Mouse (Mus musculus) forebrain, embryonic 12.5 days (tissue): ENCODE data around the gene Chd2. TPM values are rescaled to one million over a fixed set of nuclear protein-coding genes. Genes with fewer than 3 reads are reported as not detected.
A peak's percentile ranks its signal among the peaks of the same experiment; 100 is the strongest.

ENCODE experiments used
- ATAC-seq: fragments of 200-750 bp; cut with Nextera tagmentation; 2 replicates; pipeline ENCODE4 v1.8.0; 2017; ENCODE audit warnings: moderate TSS enrichment; ENCODE audit not compliant: low FRiP score
- H3K27ac ChIP-seq: fragments of 300-500 bp; sonication (generic); 2 replicates; pipeline ENCODE4 v1.5.1; 2016; ENCODE audit warnings: mild to moderate bottlenecking
- H3K27me3 ChIP-seq: fragments of 300-500 bp; sonication (generic); 2 replicates; pipeline ENCODE4 v1.6.1; 2016; ENCODE audit warnings: mild to moderate bottlenecking
- H3K36me3 ChIP-seq: fragments of 300-500 bp; sonication (generic); replicated peaks from 2 replicates; pipeline ENCODE4 v1.6.1; 2016; ENCODE audit warnings: mild to moderate bottlenecking
- H3K4me1 ChIP-seq: fragments of 300-500 bp; sonication (generic); 2 replicates; pipeline ENCODE4 v1.6.1; 2016
- H3K4me2 ChIP-seq: fragments of 300-500 bp; sonication (generic); 2 replicates; pipeline ENCODE4 v1.6.1; 2016; ENCODE audit warnings: mild to moderate bottlenecking, moderate library complexity
- H3K4me3 ChIP-seq: fragments of 300-500 bp; sonication (generic); replicated peaks from 2 replicates; pipeline ENCODE4 v1.5.1; 2016; ENCODE audit warnings: mild to moderate bottlenecking
- H3K9ac ChIP-seq: fragments of 300-500 bp; sonication (generic); 2 replicates; pipeline ENCODE4 v1.6.1; 2016; ENCODE audit warnings: mild to moderate bottlenecking
- H3K9me3 ChIP-seq: fragments of 300-500 bp; sonication (generic); 2 replicates; pipeline ENCODE4 v1.6.1; 2016
- WGBS: fragments of 180-500 bp; shearing (Covaris S2); methylation state at CpG from one replicate; pipeline ENCODE4 v1.1.7; 2016; 5-methylcytosine and 5-hydroxymethylcytosine counted together
- polyA plus RNA-seq: library from polyadenylated mRNA; unstranded; fragments of >200 nt; fragmentation: Nextera tagmentation; extraction: Ambion mirVana; gene quantifications from 2 replicates; pipeline ENCODE4 v1.2.1, GENCODE M21; 2016

Gene Chd2
- polyA plus RNA-seq, 1 experiment from 2014 or later, result 78.8 TPM

DNA sequence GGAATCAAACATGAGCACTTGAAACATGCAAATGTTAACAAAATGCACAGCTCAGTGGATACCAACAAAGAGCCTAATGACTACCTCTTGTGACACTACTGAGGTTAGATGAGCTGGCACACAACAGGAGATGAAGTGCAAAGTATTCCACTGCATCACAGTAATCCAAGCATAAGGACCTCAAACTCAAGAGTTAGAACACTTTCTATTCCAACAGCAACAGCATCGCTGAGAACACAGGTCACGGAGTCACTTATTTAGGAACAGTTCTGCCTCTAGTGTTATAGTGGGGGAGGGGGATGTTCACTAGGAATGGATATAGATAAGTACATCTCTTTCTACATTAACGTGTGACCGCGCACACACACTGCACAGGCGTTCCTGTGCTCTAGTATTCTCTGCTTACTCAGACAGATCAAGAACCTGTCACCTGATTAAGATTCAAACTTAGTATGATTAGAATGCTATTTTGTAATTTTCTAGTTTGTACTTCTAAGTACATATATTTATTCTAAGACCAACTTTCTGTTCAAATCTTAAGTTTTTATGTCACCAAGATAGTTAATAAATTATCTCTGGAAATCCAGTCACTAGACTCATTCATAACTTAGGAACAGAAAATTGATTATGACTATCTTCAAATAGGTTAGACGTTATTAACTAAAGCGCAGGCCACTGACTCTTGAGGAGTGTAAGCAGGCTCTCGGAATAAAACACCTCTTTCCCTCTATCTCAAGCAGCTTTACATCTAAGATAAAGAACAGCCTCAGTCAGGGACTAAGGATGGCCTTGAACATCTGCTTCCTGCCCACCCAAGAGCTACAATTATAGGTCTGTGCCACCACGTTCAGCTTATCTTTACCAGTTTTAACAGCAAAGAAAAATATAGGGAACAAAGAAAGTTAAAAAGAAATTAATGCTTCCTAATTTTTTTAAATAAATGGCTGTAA lies 5.2 kb upstream of the Chd2 start:
- Histone ChIP-seq H3K27ac (peak overlapping the region; percentile 36; the same call in 1 of the 2 replicates), H3K9ac (no peak overlapping the region), H3K4me2 (peak overlapping the region; percentile 3; the same call in 1 of the 2 replicates), H3K9me3 (no peaks in the 10 kb centered on the region), H3K36me3 (peaks cover 44% of the 10 kb centered on the region), H3K27me3 (no peaks in the 10 kb centered on the region), H3K4me3 (no peak overlapping the region), H3K4me1 (peaks cover 18% of the 10 kb centered on the region)
- WGBS, result 81% methylated on average over 10 of the region's 10 CpGs
- no peak for ATAC-seq

DNA sequence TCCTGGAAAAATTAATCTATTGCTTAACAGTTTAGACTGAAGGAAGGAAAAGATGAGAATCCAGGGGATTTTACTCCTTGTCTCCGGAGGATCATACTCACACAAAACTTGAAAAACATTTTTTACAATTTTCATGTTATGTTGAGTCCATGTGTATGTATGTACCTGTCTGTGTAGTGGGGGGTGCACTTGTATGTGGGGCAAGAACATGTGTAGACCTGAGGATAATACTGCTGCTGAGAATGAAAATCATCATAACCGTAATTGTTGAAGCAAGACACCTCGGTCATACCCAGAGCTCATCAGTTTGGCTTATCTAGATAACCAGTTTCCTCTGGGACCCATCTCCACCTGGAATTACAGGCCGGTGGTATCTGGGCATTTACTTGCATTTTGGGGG lies 3.4 kb upstream of the Chd2 start:
- 93% methylated on average over 4 of the region's 4 CpGs for WGBS
- Histone ChIP-seq H3K4me1 (peaks cover 18% of the 10 kb centered on the region), H3K9me3 (no peaks in the 10 kb centered on the region), H3K27me3 (no peaks in the 10 kb centered on the region), H3K4me2 (no peak overlapping the region), H3K4me3 (no peak overlapping the region), H3K36me3 (peaks cover 37% of the 10 kb centered on the region), H3K9ac (no peak overlapping the region), H3K27ac (no peak overlapping the region)
- ATAC-seq, result no peak

DNA sequence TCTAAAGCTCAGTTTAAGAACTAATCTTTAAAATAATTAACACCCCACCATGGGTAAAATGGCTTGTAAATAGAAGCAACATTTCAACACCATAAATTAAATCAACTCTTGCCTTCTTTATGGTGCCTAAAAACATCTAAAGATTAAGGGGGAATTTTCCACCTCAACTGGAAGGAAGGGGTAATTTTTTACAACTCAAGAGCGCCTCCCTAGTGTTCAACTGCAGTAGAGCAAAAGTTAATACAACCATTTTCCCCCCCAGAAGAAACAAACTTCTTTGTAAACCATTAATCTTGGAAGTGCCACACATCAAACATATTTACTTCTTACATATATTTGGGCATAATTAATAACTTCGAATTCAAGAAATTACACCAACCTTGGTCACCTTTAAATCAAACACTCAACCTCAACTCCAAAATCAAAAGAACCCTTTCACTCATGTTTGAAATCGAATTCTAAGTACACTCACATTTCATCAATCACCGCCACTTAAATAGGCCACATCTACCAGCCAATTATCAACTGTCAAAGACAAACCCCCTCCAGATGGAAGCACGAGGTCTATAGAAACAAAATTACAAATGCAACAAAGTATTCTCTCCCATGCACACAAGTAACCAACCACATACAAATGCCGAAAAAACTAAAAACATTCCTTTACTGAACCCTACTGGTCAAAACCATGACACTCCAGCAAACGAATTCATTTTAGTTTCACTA lies 662 bp upstream of the Chd2 start:
- Histone ChIP-seq H3K27me3 (no peaks in the 10 kb centered on the region), H3K9me3 (no peaks in the 10 kb centered on the region), H3K27ac (peak overlapping the region; percentile 70), H3K4me3 (peak overlapping the region; percentile 72), H3K4me2 (no peak overlapping the region), H3K36me3 (peaks cover 20% of the 10 kb centered on the region), H3K4me1 (peaks cover 10% of the 10 kb centered on the region), H3K9ac (no peak overlapping the region)
- WGBS, result 69% methylated on average over 7 of the region's 7 CpGs
- no peak for ATAC-seq

DNA sequence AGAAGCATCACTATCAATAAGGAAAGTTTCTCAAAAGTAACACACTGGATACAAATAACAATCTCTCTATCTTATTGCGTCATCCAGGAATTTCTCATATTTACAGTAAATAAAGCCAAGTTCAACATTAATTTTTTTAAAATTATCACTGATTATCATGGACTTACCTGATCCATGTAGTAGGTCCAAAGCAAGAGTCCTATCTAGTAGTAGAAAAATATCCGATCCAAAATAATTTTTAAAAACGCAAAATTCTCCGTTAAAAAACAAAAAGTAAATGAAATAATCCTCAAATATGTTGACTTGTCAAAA lies 595 bp downstream of the Chd2 start:
- Histone ChIP-seq H3K27ac (peak overlapping the region; percentile 100), H3K4me3 (peak overlapping the region; percentile 72), H3K27me3 (no peaks in the 10 kb centered on the region), H3K9me3 (no peaks in the 10 kb centered on the region), H3K36me3 (peaks cover 14% of the 10 kb centered on the region), H3K9ac (peak overlapping the region; percentile 93), H3K4me1 (peaks cover 12% of the 10 kb centered on the region), H3K4me2 (peak overlapping the region; percentile 61)
- ATAC-seq, result no peak
- under 1% methylated on average over 4 of the region's 4 CpGs for WGBS

DNA sequence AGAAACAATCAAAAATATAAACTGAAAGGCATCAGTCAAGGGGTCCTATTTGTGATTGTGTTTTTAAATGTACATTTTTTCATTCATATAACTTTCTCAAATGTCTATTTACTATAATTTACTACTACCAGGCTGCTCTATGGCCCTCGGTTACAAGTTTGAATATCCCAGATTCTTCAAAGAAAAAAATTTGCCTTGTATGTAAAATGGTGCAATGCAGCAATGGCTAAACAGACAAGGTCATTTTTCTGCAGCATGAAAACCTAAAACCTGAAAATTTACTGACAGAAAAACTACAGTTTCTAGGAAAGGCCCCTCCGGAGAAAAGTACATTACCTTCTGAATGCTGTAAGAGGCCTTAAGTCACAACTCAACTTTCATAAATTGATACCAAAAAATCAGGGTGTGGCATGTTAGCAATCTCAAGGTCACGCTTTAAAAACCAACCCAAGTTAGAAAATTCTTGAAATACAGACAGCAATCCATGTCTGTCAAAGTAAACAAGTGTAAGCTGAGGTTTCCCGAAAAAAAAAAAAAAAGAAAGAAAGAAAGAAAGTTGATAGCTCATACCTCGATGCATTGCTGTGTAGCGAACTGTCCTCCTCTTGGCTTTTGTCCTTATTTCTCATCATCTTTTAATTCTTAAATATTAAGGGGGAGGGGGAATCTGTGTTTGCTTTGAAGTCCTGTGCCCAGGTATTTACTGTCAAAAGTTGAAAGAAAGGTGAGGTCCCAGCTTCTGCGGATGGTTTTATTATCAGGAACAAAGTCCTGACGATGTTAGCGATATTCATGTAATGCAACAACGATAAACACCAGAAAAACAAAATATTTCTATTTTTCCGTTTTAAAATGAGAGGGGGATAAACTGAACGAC lies 1.2 kb downstream of the Chd2 start:
- no peak for ATAC-seq
- WGBS, result 1% methylated on average over 12 of the region's 12 CpGs

DNA sequence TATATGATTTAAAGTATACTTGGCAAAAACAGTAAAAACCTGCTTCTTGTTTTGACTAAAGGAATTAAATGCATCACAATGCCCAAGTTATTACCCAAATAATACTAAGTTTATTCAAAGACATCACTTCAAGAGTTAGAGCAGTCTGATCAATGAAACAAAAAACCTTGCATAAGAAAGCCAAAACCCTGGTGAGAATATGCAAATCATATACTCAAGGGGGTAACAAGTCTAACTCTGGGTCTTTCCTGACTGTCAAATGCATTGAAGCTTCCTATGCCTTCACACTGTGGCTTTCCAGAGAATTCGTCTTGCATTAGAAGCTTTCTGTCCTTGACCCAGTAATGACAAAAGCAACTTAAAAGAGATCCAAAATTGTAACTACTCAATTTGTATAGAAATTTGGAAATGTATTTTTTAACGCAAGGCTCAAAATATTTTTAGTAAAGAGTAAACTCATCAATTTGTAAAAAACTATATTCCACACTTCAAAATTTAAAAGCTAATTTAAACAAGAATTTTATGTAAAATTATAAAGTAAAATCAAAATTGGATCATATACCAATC lies 2.4 kb downstream of the Chd2 start:
- no peaks in the 10 kb centered on the region for H3K27me3 ChIP-seq
- H3K36me3 ChIP-seq, result peaks cover 10% of the 10 kb centered on the region
- peak overlapping the region; percentile 31 for H3K4me3 ChIP-seq
- WGBS, result 21% methylated on average over 2 of the region's 2 CpGs
- ATAC-seq, result no peak
- no peaks in the 10 kb centered on the region for H3K9me3 ChIP-seq
- H3K9ac ChIP-seq, result peak overlapping the region; percentile 59
- H3K27ac ChIP-seq, result 0 out of 2 replicates have a peak overlapping the region, but pooled peaks have one; percentile 43
- H3K4me1 ChIP-seq, result peaks cover 24% of the 10 kb centered on the region
- H3K4me2 ChIP-seq, result peak overlapping the region; percentile 66

More for the DNA sequence above, 1.2 kb downstream of the Chd2 start:
- no peaks in the 10 kb centered on the region for H3K9me3 ChIP-seq
- H3K27ac ChIP-seq, result peak overlapping the region; percentile 85
- peaks cover 17% of the 10 kb centered on the region for H3K4me1 ChIP-seq
- H3K36me3 ChIP-seq, result peaks cover 14% of the 10 kb centered on the region
- H3K4me3 ChIP-seq, result peak overlapping the region; percentile 72
- no peaks in the 10 kb centered on the region for H3K27me3 ChIP-seq
- peak overlapping the region; percentile 61 for H3K4me2 ChIP-seq
- H3K9ac ChIP-seq, result peak overlapping the region; percentile 72

DNA sequence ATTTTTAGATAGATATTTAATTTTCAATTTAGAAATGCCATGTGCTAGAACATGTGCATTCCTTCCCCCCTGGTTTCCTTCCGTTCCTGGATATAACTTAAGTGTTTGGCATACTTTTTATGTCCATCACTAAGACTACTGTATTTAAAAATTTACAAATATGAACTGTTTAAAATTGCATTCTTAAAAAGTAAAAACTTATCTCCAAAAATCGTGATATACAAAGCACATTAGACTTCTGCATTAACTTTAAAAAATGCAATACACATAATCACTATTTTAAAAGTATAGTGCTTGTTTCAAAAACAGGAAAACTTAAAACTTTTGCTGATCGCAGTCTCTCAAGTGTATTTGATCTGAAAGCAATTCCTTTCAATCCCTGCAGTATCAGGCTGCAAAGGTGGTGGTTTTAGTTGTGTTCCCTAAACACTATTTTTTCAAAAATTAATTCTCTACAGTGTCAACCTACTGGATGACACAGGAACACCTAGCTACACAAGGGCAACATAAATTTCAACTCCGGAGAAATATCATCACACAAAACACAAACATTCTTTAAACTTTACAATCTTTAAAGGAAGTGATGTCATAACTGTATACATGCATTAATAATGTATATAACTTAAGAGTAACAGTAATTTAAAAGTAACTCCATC lies 3.1 kb downstream of the Chd2 start:
- Histone ChIP-seq H3K27me3 (no peaks in the 10 kb centered on the region), H3K4me1 (peaks cover 30% of the 10 kb centered on the region), H3K4me3 (peak overlapping the region; percentile 42), H3K9ac (peak overlapping the region; percentile 63), H3K9me3 (no peaks in the 10 kb centered on the region), H3K4me2 (peak overlapping the region; percentile 66), H3K36me3 (peaks cover 6% of the 10 kb centered on the region; the same call in 1 of the 2 replicates), H3K27ac (peak overlapping the region; percentile 95)
- WGBS, result 16% methylated on average over 4 of the region's 4 CpGs
- ATAC-seq, result no peak

DNA sequence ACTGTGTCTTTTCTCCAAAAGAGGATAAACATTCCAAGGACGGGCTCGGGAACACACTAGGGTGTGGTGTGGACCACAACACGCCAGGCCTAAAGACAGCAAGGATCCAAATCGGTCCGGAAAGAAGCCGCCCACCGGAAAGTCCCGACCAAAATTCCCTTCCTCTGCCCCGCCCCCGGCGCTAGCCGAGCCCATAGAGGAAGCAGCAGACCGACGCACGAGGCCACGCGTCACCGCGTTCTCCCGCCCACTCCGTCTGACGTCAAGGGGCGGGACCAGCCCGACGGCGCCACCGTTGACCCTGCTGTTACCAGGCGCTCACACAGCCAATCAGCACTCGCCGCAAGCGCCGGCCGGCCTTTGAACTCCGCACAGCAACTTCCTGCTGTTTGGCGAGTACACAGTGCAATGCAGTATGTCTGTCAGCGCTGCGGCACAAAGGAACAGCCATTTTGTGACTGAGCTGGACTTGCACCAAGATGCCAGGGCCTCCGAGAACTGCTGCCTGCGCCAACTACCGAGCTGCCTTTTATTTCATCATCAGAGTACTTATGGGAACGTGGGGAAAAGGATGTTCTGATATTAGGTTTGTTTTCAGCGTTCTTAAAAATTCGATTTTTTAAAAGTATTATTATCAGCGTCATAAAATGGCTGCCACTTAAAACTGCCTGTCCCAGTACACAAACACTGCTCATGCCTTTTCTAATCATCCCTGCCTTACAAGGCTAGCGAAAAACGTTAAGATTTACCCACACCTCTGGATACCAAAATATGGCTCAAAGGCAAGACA lies 3.8 kb downstream of the Chd2 start:
- H3K27ac ChIP-seq, result peak overlapping the region; percentile 95
- H3K4me1 ChIP-seq, result peaks cover 38% of the 10 kb centered on the region
- no peaks in the 10 kb centered on the region for H3K9me3 ChIP-seq
- peak; percentile 98 for ATAC-seq
- H3K4me2 ChIP-seq, result peak overlapping the region; percentile 66
- peak overlapping the region; percentile 42 for H3K4me3 ChIP-seq
- H3K27me3 ChIP-seq, result no peaks in the 10 kb centered on the region
- 0 out of 2 replicates have a peak, but pooled peaks cover 3% of the 10 kb centered on the region for H3K36me3 ChIP-seq
- H3K9ac ChIP-seq, result peak overlapping the region; percentile 63
- under 1% methylated on average over 46 of the region's 46 CpGs for WGBS

DNA sequence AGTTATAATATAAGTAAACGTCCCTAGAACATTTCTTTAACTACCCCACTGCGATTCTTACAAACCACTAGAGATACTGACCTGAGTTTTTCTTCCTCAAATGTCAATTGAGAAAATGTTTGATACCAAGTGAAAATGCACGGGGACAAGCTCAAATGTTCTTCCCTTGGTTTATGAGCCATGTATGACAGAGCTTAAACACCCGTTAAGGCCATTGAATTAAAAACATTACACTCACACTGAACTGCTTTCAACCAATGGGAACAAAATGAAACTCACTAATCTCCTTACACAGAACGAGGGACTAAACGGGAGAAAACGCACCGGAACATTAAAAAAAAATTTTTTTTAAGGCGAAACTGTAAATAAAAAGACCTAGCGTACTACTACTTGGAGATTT lies 4.4 kb downstream of the Chd2 start:
- Histone ChIP-seq H3K4me1 (peaks cover 39% of the 10 kb centered on the region), H3K27me3 (no peaks in the 10 kb centered on the region), H3K9me3 (no peaks in the 10 kb centered on the region), H3K9ac (peak overlapping the region; percentile 44; the same call in 1 of the 2 replicates), H3K36me3 (no peaks in the 10 kb centered on the region), H3K27ac (peak overlapping the region; percentile 95), H3K4me2 (peak overlapping the region; percentile 66), H3K4me3 (peak overlapping the region; percentile 42)
- ATAC-seq, result no peak
- WGBS, result 25% methylated on average over 10 of the region's 10 CpGs

DNA sequence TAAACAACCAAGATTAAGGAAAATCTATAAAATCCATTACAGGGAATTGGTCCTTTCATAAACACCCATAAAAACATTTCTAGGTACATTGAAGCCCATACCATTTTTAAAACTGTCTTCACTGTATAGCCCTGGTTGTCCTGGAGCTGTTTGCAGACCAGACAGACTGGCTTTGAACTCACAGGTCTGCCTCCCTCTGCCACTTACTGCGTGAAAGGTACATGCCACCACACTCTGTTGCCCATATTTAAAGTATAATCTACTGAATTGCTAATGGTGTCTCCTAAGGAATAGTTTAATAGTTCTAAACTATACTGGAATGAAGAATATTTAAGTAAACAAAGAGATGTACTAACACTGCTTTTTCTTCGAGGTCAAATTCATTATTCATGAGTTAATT lies 5.1 kb downstream of the Chd2 start:
- H3K27me3 ChIP-seq, result no peaks in the 10 kb centered on the region
- H3K27ac ChIP-seq, result no peak overlapping the region
- WGBS, result 78% methylated on average over 2 of the region's 2 CpGs
- peak overlapping the region; percentile 66 for H3K4me2 ChIP-seq
- no peaks in the 10 kb centered on the region for H3K9me3 ChIP-seq
- H3K36me3 ChIP-seq, result no peaks in the 10 kb centered on the region
- no peak overlapping the region; the same call in 1 of the 2 replicates for H3K9ac ChIP-seq
- H3K4me3 ChIP-seq, result no peak overlapping the region
- no peak for ATAC-seq
- H3K4me1 ChIP-seq, result peaks cover 40% of the 10 kb centered on the region

DNA sequence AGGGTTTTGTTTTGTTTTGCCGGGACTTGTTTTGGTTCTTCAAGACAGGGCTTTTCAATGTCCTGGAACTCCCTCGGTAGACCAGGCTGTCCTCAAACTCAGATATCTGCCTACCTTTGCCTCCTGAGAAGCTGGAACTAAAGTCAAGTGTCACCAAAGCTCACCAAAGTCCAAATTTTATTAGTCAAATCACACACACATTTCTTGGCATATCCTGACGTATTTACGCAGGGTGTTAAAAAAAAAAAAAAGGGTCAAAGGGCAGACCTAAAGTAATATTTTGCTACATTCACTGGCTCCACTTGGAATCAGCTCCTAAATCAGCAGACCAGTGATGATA lies 5.8 kb downstream of the Chd2 start:
- Histone ChIP-seq H3K4me2 (no peak overlapping the region), H3K36me3 (no peaks in the 10 kb centered on the region; the same call in 1 of the 2 replicates), H3K9me3 (no peaks in the 10 kb centered on the region), H3K4me1 (peaks cover 46% of the 10 kb centered on the region), H3K4me3 (no peak overlapping the region), H3K27me3 (no peaks in the 10 kb centered on the region), H3K9ac (no peak overlapping the region), H3K27ac (no peak overlapping the region)
- no peak for ATAC-seq
- 69% methylated on average over 4 of the region's 4 CpGs for WGBS
